ENCODE assay signal across 20 mouse cellular contexts in genomic region chr16:13041356-13041755, GRCm38 (mm10).
DNase-seq lines count a peak whose midpoint lies in the region; ATAC-seq and TF ChIP-seq lines count a peak whose summit lies in the region.
"Had no signal": no experiment of that assay in that cellular context is flagged by ENCODE, and none has a peak within 500 bp of the region (broad histone marks: within the 10 kb centered on the region; RNA-seq: fewer than 3 reads in every experiment).

No protein-coding gene starts in this region.

- H3K27ac ChIP-seq in stomach, embryonic 14.5 days (ENCODE audit: low read length) = peak overlapping the region; percentile 28; the same call in 1 of the 2 replicates
- no peak overlapping the region for H3K27ac ChIP-seq in stomach, postnatal 0 days (replicated peaks)
- H3K27ac ChIP-seq: embryonic facial prominence, embryonic 13.5 days; forebrain, embryonic 12.5 days; heart, adult 2 months; heart, embryonic 15.5 days had no signal

- no peak overlapping the region for H3K4me3 ChIP-seq in stomach, embryonic 14.5 days (ENCODE audit: low read depth, low read length)
- H3K4me3 ChIP-seq in stomach, postnatal 0 days (ENCODE audit: low read depth, low read length) = no peak overlapping the region
- H3K4me3 ChIP-seq: embryonic facial prominence, embryonic 13.5 days; forebrain, embryonic 12.5 days; heart, adult 2 months; heart, embryonic 15.5 days had no signal

- H3K4me2 ChIP-seq in stomach, embryonic 14.5 days (replicated peaks; ENCODE audit: low read depth, low read length) = no peak overlapping the region
- H3K4me2 ChIP-seq in stomach, postnatal 0 days (replicated peaks; ENCODE audit: low read depth) = no peak overlapping the region
- H3K4me2 ChIP-seq: embryonic facial prominence, embryonic 13.5 days; forebrain, embryonic 12.5 days; heart, embryonic 11.5 days; heart, embryonic 15.5 days had no signal

- no peak for TF ChIP-seq CTCF in stomach, postnatal 0 days (IDR thresholded peaks at IDR 0.05; ENCODE audit: low read depth)

- no peak for TF ChIP-seq EP300 in stomach, postnatal 0 days (optimal IDR thresholded peaks at IDR 0.05)

- no peaks in the 10 kb centered on the region for H3K27me3 ChIP-seq in stomach, embryonic 14.5 days (ENCODE audit: control insufficient read depth, insufficient read depth, low read length)
- no peaks in the 10 kb centered on the region for H3K27me3 ChIP-seq in stomach, postnatal 0 days (ENCODE audit: control insufficient read depth, insufficient read depth, low read length)
- H3K27me3 ChIP-seq: embryonic facial prominence, embryonic 13.5 days; forebrain, embryonic 12.5 days; heart, embryonic 15.5 days had no signal

- no peak for ATAC-seq in stomach, embryonic 14.5 days (ENCODE audit: insufficient number of reproducible peaks, insufficient read depth, low FRiP score, low read depth)
- ATAC-seq in stomach, postnatal 0 days (ENCODE audit: low FRiP score, low TSS enrichment) = no peak
- ATAC-seq: forebrain, postnatal 0 days had no signal

- 44% methylated on average over 3 of the region's 3 CpGs for WGBS in stomach, embryonic 14.5 days
- 35% methylated on average over 3 of the region's 3 CpGs for WGBS in stomach, postnatal 0 days

- intact Hi-C loops in heart, postnatal 36 days (cut with DNase I) = no loop called here

- no peaks in the 10 kb centered on the region for H3K36me3 ChIP-seq in stomach, embryonic 14.5 days (ENCODE audit: control insufficient read depth, insufficient read depth, low read length)
- no peaks in the 10 kb centered on the region for H3K36me3 ChIP-seq in stomach, postnatal 0 days (ENCODE audit: control insufficient read depth, insufficient read depth, low read length)
- H3K36me3 ChIP-seq: embryonic facial prominence, embryonic 13.5 days; forebrain, embryonic 12.5 days; heart, embryonic 15.5 days had no signal

- no peak overlapping the region for H3K9ac ChIP-seq in stomach, embryonic 14.5 days (replicated peaks; ENCODE audit: low read depth, low read length)
- no peak overlapping the region for H3K9ac ChIP-seq in stomach, postnatal 0 days (ENCODE audit: low read length)
- H3K9ac ChIP-seq: embryonic facial prominence, embryonic 13.5 days; forebrain, embryonic 12.5 days; forebrain, postnatal 0 days; heart, embryonic 15.5 days had no signal

- DNase-seq in kidney, adult 11 months = peak; percentile 48
- no peak for DNase-seq in kidney, postnatal 10 days
- DNase-seq in stomach, postnatal 0 days (ENCODE audit: low spot score) = no peak
- DNase-seq in kidney, postnatal 14 days = peak; percentile 19
- no peak for DNase-seq in heart, postnatal 4 days
- no peak for DNase-seq in thymus, postnatal 4 days
- DNase-seq in heart, postnatal 36 days = no peak
- DNase-seq: adrenal gland, postnatal 14 days; cerebellum, adult 11-12 months; cerebellum, adult 9-10 months; cerebellum, postnatal 25 days; forebrain, postnatal 0 days; gastrocnemius, postnatal 14 days; heart, adult 2 months; heart, postnatal 14 days had no signal

- peaks cover 3% of the 10 kb centered on the region; the same call in 1 of the 2 replicates for H3K4me1 ChIP-seq in stomach, embryonic 14.5 days (ENCODE audit: control insufficient read depth, insufficient read depth, low read length)
- no peaks in the 10 kb centered on the region for H3K4me1 ChIP-seq in stomach, postnatal 0 days (replicated peaks; ENCODE audit: control insufficient read depth, insufficient read depth)
- H3K4me1 ChIP-seq: embryonic facial prominence, embryonic 13.5 days; heart, embryonic 15.5 days had no signal

- H3K9me3 ChIP-seq in stomach, embryonic 14.5 days (ENCODE audit: control insufficient read depth, low read depth, low read length) = no peaks in the 10 kb centered on the region
- H3K9me3 ChIP-seq in stomach, postnatal 0 days (ENCODE audit: control insufficient read depth, low read length) = no peaks in the 10 kb centered on the region
- H3K9me3 ChIP-seq: embryonic facial prominence, embryonic 13.5 days; heart, embryonic 15.5 days had no signal

Comparison
In these comparisons a context has a peak if more than half of its experiments do, and no peak if none do; other contexts are left out.
1. DNase-seq: peak in kidney, adult 11 months (single experiment) and kidney, postnatal 14 days (single experiment); none in kidney, postnatal 10 days (single experiment), stomach, postnatal 0 days (single experiment), heart, postnatal 4 days (single experiment), thymus, postnatal 4 days (single experiment) and heart, postnatal 36 days (0 of 2).